Mouse (Mus musculus) midbrain, embryonic 14.5 days (tissue): ENCODE data around the gene Lmtk3. TPM values are rescaled to one million over a fixed set of nuclear protein-coding genes. Genes with fewer than 3 reads are reported as not detected.
A peak's percentile ranks its signal among the peaks of the same experiment; 100 is the strongest.

Experiments
- ATAC-seq: fragments of 200-750 bp; cut with Nextera tagmentation; 2 replicates; pipeline ENCODE4 v1.8.0; 2017; ENCODE audit warnings: moderate number of reproducible peaks, moderate library complexity; ENCODE audit not compliant: low FRiP score, low TSS enrichment
- DNase-seq: peaks from one replicate; pipeline ENCODE4 v3.0.0-alpha.2; 2015
- H3K27ac ChIP-seq: fragments of 300-500 bp; sonication (generic); replicated peaks from 2 replicates; pipeline ENCODE4 v1.5.1; 2014; ENCODE audit warnings: mild to moderate bottlenecking, low read depth, low read length, moderate library complexity
- H3K27me3 ChIP-seq: fragments of 300-500 bp; sonication (generic); 2 replicates; pipeline ENCODE4 v1.6.1; 2014; ENCODE audit warnings: low read length, control low read depth, mixed read lengths; ENCODE audit not compliant: control insufficient read depth, insufficient read depth
- H3K36me3 ChIP-seq: fragments of 300-500 bp; sonication (generic); 2 replicates; pipeline ENCODE4 v1.6.1; 2014; ENCODE audit warnings: low read length, control low read depth; ENCODE audit not compliant: control insufficient read depth, insufficient read depth
- H3K4me1 ChIP-seq: fragments of 300-500 bp; sonication (generic); 2 replicates; pipeline ENCODE4 v1.6.1; 2014; ENCODE audit warnings: mild to moderate bottlenecking, antibody characterized with exemption, low read length, control low read depth; ENCODE audit not compliant: control insufficient read depth, insufficient read depth
- H3K4me2 ChIP-seq: fragments of 300-500 bp; sonication (generic); 2 replicates; pipeline ENCODE4 v1.6.1; 2014; ENCODE audit warnings: mild to moderate bottlenecking, low read length, moderate library complexity
- H3K4me3 ChIP-seq: fragments of 300-500 bp; sonication (generic); replicated peaks from 2 replicates; pipeline ENCODE4 v1.5.1; 2014; ENCODE audit warnings: low read depth, low read length
- H3K9ac ChIP-seq: fragments of 300-500 bp; sonication (generic); replicated peaks from 2 replicates; pipeline ENCODE4 v1.6.1; 2014; ENCODE audit warnings: mild to moderate bottlenecking, low read length, moderate library complexity
- H3K9me3 ChIP-seq: fragments of 300-500 bp; sonication (generic); 2 replicates; pipeline ENCODE4 v1.6.1; 2016; ENCODE audit warnings: low read length, control low read depth, mixed read lengths; ENCODE audit not compliant: control insufficient read depth
- WGBS: fragments of 180-500 bp; shearing (Covaris S2); extraction: QIAGEN DNeasy Blood & Tissue Kit; methylation state at CpG from one replicate; pipeline ENCODE4 v1.1.7; 2014; 5-methylcytosine and 5-hydroxymethylcytosine counted together
- polyA plus RNA-seq: library from polyadenylated mRNA; unstranded; fragments of >200 nt; fragmentation: Nextera tagmentation; extraction: Ambion mirVana; gene quantifications from 2 replicates; pipeline ENCODE4 v1.2.1, GENCODE M21; 2014

The Lmtk3 gene
- polyA plus RNA-seq, 1 experiment from 2014 or later = 25.2 TPM

GRCm38 (mm10) chr7:45770427-45771082, 13.0 kb upstream of the Lmtk3 start:
- DNase-seq = no peak
- 76% methylated on average over 8 of the region's 8 CpGs for WGBS

DNA sequence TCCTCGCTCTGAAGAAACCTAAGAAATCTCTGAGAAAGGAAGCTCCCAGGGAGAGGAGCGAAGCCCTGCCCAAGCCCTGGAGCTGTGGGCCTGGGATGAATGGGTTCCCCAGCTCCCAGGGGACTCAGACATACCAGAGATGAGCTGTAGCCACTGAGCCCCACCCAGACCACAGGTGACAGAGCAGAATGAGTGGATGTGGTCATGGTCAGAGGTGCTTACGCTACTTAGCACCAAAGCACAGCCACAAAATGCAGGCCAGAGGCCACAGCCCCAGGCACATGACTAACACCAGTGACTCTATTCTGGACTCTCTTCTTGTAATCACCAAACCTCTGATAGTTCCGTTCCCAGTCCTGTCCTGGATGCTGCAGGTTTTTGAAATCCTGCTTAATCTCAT, 12.4 kb upstream of the Lmtk3 start:
- Histone ChIP-seq H3K27me3 (no peaks in the 10 kb centered on the region), H3K27ac (no peak overlapping the region), H3K9ac (no peak overlapping the region), H3K4me3 (no peak overlapping the region), H3K36me3 (no peaks in the 10 kb centered on the region), H3K9me3 (no peaks in the 10 kb centered on the region), H3K4me1 (no peaks in the 10 kb centered on the region), H3K4me2 (no peak overlapping the region)
- WGBS = 58% methylated on average over 4 of the region's 4 CpGs
- no peak for ATAC-seq
- DNase-seq = no peak

More at GRCm38 (mm10) chr7:45770427-45771082, 13.0 kb upstream of the Lmtk3 start:
- Histone ChIP-seq H3K4me3 (no peak overlapping the region), H3K36me3 (no peaks in the 10 kb centered on the region), H3K9me3 (no peaks in the 10 kb centered on the region), H3K4me2 (no peak overlapping the region), H3K9ac (no peak overlapping the region), H3K27me3 (no peaks in the 10 kb centered on the region), H3K4me1 (no peaks in the 10 kb centered on the region), H3K27ac (no peak overlapping the region)
- no peak for ATAC-seq

DNA sequence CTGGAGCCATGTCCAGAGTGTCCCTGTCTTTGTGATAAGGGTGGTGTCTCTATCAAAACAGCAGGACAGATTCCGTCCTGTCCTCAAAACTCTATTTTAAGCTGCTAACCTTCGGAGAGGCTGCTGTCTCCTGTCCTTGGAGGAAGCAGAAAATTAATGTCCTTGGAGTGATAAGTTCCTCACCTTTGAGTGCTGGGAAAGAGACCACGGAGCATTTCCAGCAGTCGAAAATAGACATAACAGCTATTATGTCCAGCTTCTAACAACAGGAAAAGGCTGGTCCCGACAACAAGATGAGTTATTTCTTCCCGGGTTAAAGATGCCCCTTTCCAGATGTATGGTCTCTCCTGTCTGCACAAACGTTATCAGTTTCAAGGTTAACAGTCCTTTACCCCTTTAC, 8.3 kb upstream of the Lmtk3 start:
- no peaks in the 10 kb centered on the region for H3K36me3 ChIP-seq
- no peaks in the 10 kb centered on the region for H3K9me3 ChIP-seq
- ATAC-seq = no peak
- no peak overlapping the region for H3K27ac ChIP-seq
- H3K27me3 ChIP-seq = no peaks in the 10 kb centered on the region
- no peak overlapping the region for H3K4me3 ChIP-seq
- no peak overlapping the region for H3K9ac ChIP-seq
- H3K4me2 ChIP-seq = no peak overlapping the region
- WGBS = 84% methylated on average over 7 of the region's 7 CpGs
- no peak for DNase-seq
- H3K4me1 ChIP-seq = no peaks in the 10 kb centered on the region

GRCm38 (mm10) chr7:45779081-45779641, 4.4 kb upstream of the Lmtk3 start:
- Histone ChIP-seq H3K27ac (no peak overlapping the region), H3K4me3 (no peak overlapping the region), H3K4me1 (0 out of 2 replicates have a peak, but pooled peaks cover under 1% of the 10 kb centered on the region), H3K4me2 (peak overlapping the region; percentile 35), H3K9ac (peak overlapping the region; percentile 20; the same call in 1 of the 2 replicates), H3K9me3 (no peaks in the 10 kb centered on the region), H3K36me3 (no peaks in the 10 kb centered on the region), H3K27me3 (no peaks in the 10 kb centered on the region)
- no peak for DNase-seq
- 25% methylated on average over 22 of the region's 22 CpGs for WGBS
- no peak for ATAC-seq

DNA sequence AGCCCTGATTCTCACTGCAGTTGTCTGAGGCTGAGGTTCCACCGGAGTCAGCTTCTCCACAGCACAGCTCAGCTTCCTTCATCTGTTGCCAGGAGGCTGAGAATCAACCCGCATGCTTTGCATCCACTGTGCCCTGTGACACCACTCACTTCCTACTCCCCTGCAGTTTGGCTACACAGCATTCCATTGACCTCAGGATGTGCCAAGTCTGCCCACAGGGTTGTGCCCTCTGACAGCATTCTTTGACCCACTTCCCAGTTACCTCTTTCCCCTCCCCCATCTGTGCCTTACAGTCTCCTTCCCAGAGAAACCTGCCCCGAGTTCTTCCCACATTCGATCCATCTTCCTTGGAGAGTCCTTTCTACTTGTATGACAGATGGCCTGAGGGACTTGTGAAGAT, 1.3 kb upstream of the Lmtk3 start:
- Histone ChIP-seq H3K27me3 (no peaks in the 10 kb centered on the region), H3K4me2 (no peak overlapping the region), H3K36me3 (peaks cover 3% of the 10 kb centered on the region), H3K4me1 (peaks cover 17% of the 10 kb centered on the region), H3K9me3 (no peaks in the 10 kb centered on the region), H3K27ac (no peak overlapping the region), H3K9ac (no peak overlapping the region), H3K4me3 (no peak overlapping the region)
- no peak for DNase-seq
- 76% methylated on average over 4 of the region's 4 CpGs for WGBS
- ATAC-seq = no peak

DNA sequence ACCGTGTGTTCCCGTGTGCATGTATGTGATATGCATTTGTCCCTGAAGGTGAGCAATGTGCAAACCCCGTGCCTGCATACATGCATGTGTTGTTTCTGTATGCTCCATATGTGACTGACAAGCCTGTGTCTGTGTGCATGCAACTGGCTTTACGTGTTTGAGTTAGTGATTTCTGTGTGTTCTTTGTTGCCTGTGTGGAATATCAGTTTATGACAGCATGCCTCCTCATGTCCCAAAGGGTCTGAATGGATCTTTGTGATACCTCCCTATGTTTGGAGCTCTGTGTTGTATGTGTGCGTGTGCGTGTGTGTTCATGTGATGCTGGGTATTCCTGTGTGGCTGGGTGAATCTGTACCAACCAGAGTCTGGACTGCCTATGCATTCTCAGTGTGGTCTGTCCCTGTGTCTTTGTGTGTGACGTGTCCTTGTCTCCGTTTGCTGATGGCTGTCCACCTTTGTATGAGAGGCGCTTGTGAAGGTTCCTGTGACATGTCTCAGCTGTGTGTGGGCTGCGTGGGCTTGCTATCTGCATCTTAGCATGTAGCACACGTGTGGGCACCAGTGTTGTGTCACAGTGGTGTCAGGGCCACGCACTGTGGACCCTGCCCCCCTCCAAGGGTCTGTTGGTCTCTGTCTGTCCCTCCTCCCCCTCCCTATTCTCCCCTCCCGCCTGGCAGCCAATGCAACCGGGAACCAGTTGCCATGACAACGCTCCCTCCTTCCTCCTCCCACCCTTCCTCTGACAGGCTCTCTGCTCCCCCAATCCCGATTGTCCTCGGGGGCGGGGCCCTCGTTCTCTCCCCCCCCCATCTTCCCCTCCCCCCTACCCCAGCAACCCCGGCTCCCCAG, 1.2 kb downstream of the Lmtk3 start, which contains the start of gene Sult2b1:
Sult2b1 (minus strand) TSS at position 146 of the 849 bp plus-strand sequence.
- WGBS = 11% methylated on average over 20 of the region's 20 CpGs
- Histone ChIP-seq H3K9ac (peak within 1 kb of the TSS; percentile 88), H3K36me3 (peaks cover 28% of the 10 kb centered on the region), H3K4me1 (peaks cover 20% of the 10 kb centered on the region), H3K27ac (peak within 1 kb of the TSS; percentile 99), H3K27me3 (no peaks in the 10 kb centered on the region), H3K4me3 (peak within 1 kb of the TSS; percentile 83), H3K9me3 (no peaks in the 10 kb centered on the region), H3K4me2 (peak within 1 kb of the TSS; percentile 90)
- DNase-seq (peak; percentile 99), ATAC-seq (peak; percentile 78)

- H3K4me1 ChIP-seq = peaks cover 20% of the 10 kb centered on the region
- DNase-seq (no peak), ATAC-seq (peak; percentile 3; the same call in 1 of the 2 replicates)
- H3K4me2 ChIP-seq = peak overlapping the region; percentile 90
- H3K27me3 ChIP-seq = no peaks in the 10 kb centered on the region
- H3K36me3 ChIP-seq = peaks cover 36% of the 10 kb centered on the region
- H3K9ac ChIP-seq = peak overlapping the region; percentile 88
- under 1% methylated on average over 40 of the region's 42 CpGs for WGBS
- H3K4me3 ChIP-seq = peak overlapping the region; percentile 83
- H3K27ac ChIP-seq = peak overlapping the region; percentile 99
- H3K9me3 ChIP-seq = no peaks in the 10 kb centered on the region
Measured at GRCm38 (mm10) chr7:45785388-45786135, 2.0 kb downstream of the Lmtk3 start.

- H3K4me1 ChIP-seq = peaks cover 20% of the 10 kb centered on the region
- DNase-seq = peak; percentile 87
- peak; percentile 24; the same call in 1 of the 2 replicates for ATAC-seq
- H3K27ac ChIP-seq = peak overlapping the region; percentile 99
- peak overlapping the region; percentile 90 for H3K4me2 ChIP-seq
- peak overlapping the region; percentile 88 for H3K9ac ChIP-seq
- H3K4me3 ChIP-seq = peak overlapping the region; percentile 83
- peaks cover 42% of the 10 kb centered on the region for H3K36me3 ChIP-seq
- no peaks in the 10 kb centered on the region for H3K9me3 ChIP-seq
- under 1% methylated on average over 14 of the region's 14 CpGs for WGBS
- H3K27me3 ChIP-seq = no peaks in the 10 kb centered on the region
Measured at GRCm38 (mm10) chr7:45786136-45786578, 2.6 kb downstream of the Lmtk3 start.
